Mouse (Mus musculus): ENCODE data around the gene Rmnd1. TPM values are rescaled to one million over a fixed set of nuclear protein-coding genes. Genes with fewer than 3 reads are reported as not detected.
"Not testable (repeated sequence)": the region's sequence is repeated elsewhere in the genome, so short reads cannot be mapped to it uniquely, and the experiment has no call there.

Rmnd1 gene
- 10 to 100 TPM; 33.1 to 44.9 TPM for total RNA-seq (2021)
- long read RNA-seq, experiment 1, transcript Rmnd1-201 (13 exons, 3,139 nt), result major isoform, 8 of 25 reads
- long read RNA-seq, experiment 1, partial matches to known transcripts, result 0 of 25 reads
- long read RNA-seq, experiment 1, other reads (novel, unspliced or antisense), result 16 of 25 reads
- long read RNA-seq, experiment 2, transcript Rmnd1-201 (13 exons, 3,139 nt), result major isoform, 17 of 32 reads
- long read RNA-seq, experiment 2, partial matches to known transcripts, result 0 of 32 reads
- long read RNA-seq, experiment 2, other reads (novel, unspliced or antisense), result 13 of 32 reads

GRCm38 (mm10) chr10:4432123-4432931 lies at the start of gene Rmnd1, which contains the start of gene Armt1:
Rmnd1 (minus strand) TSS chr10:4432388.
Armt1 (plus strand) TSS chr10:4432467.
- H3K27ac ChIP-seq, result peak within 1 kb of the TSS; percentile 98
- H3K4me3 ChIP-seq, result peak within 1 kb of the TSS; percentile 94
- no peak for TF ChIP-seq CTCF (conservative IDR thresholded peaks at IDR 0.05)
- DNase-seq (ENCODE audit: low spot score in 2 of 2), result peak; percentile 93 to 94

- H3K4me3 ChIP-seq, result no peak overlapping the region
- TF ChIP-seq CTCF (conservative IDR thresholded peaks at IDR 0.05), result no peak
- no peak for DNase-seq (ENCODE audit: low spot score in 2 of 2)
- H3K27ac ChIP-seq, result no peak overlapping the region
These were observed 49.5 kb upstream of the Rmnd1 start for GRCm38 (mm10) chr10:4481695-4482094.

DNA sequence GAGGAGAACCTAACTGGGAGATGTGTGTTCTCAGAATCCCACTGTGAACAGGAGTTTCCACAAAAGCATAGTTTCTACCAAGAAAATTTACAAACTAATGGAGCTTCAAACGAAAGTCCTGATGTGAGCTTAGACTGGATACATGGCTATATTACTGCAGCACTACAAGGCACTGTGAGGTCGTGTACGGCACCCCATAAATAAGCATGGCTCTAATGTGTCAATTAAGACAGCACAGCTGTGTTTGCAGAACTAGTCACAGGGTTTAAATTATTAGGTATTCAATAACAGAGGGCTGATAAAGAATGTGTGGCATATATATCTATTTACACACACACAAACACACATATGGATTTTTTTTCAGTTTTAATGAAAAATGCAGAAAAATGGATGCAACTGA lies 48.7 kb upstream of the Rmnd1 start:
- Histone ChIP-seq H3K27ac (no peak overlapping the region), H3K4me3 (no peak overlapping the region)
- TF ChIP-seq CTCF (conservative IDR thresholded peaks at IDR 0.05), result no peak
- DNase-seq (ENCODE audit: low spot score in 2 of 2), result no peak

- Histone ChIP-seq H3K27ac (no peak overlapping the region), H3K4me3 (no peak overlapping the region)
- TF ChIP-seq CTCF (conservative IDR thresholded peaks at IDR 0.05), result no peak
- no peak for DNase-seq (ENCODE audit: low spot score in 2 of 2)
These were observed 44.4 kb upstream of the Rmnd1 start for GRCm38 (mm10) chr10:4476604-4477003.

DNA sequence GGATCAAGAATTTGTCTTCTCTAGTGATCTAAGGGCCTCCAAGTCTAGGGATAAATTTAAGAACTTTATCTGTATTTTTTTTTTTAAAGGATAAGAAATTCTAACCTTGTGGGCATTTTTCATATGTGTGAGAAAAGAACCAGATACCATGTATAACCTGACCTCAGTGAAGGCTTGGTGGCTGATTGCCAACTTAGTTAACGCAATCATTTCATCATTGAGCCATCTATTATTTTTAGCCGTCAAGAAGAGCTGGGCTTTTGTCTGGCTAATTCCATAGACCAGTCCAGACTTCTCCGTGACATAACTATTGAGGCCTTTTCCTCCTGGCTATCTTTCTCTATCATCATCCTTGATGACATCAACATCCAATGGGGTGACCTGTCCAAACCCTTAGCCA lies 43.2 kb upstream of the Rmnd1 start:
- Histone ChIP-seq H3K4me3 (no peak overlapping the region), H3K27ac (no peak overlapping the region)
- DNase-seq (ENCODE audit: low spot score in 2 of 2), result no peak
- TF ChIP-seq CTCF (conservative IDR thresholded peaks at IDR 0.05), result no peak

DNA sequence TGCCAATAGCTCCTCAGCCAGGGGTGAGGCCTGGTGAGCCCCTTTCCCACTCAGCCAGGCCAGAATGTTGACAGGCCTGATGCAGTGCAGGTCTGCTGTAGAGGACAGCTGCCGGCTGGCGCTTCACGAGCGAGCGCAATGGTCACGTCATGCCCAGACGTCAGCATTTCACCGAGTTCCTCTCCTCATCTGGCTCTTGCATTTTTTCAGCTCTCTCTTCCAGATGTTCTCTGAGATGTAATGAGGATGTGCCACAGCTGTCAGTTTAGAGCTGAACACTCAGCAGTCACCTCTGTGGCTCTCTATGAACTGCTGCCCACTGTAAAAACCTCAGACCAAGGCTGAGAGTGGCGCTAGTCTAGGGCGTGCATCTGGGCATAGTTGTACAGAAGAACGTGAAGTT lies 41.4 kb upstream of the Rmnd1 start:
- TF ChIP-seq CTCF (conservative IDR thresholded peaks at IDR 0.05), result no peak
- no peak overlapping the region for H3K4me3 ChIP-seq
- DNase-seq (ENCODE audit: low spot score in 2 of 2), result no peak

DNA sequence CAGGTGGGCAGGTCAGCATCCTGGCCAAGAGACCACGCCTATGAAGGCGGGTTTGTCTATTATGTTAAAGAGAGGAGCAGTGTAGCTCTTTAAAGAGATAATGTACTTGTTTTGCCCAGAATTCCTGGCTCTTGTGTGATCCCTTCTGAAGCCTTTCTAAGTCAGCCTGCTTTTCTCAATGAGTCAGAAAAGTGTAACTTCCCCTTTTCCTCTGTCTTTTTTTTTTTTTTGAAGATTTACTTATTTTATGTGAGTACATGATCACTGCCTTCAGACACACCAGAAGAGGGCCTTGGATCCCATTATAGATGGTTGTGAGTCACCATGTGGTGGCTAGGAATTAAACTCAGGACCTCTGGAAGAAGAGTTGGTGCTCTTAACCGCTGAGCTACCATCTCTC lies 37.2 kb upstream of the Rmnd1 start:
- TF ChIP-seq CTCF (conservative IDR thresholded peaks at IDR 0.05), result no peak
- DNase-seq (ENCODE audit: low spot score in 2 of 2), result no peak
- no peak overlapping the region for H3K4me3 ChIP-seq
- no peak overlapping the region for H3K27ac ChIP-seq

More for the DNA sequence above, 41.4 kb upstream of the Rmnd1 start:
- no peak overlapping the region for H3K27ac ChIP-seq

DNA sequence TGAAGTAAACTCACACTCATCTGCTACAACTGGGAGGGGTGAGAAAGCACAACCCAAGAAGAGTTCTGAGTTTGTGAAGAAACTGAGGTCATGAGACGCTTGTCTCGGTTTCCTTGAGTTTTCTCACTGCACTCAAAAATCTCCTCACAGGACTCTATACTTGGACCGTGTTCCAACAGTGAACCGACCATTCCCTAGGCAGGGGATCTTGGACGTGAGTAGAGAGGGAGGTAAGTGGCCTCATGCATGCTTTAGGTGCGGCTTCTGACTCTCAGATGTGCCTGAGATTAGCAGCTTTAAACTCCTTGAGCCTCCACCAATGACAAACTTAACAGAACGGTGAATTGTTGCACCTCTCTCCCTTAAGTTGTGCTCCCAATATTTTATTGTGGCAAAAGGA lies 33.6 kb upstream of the Rmnd1 start:
- DNase-seq (ENCODE audit: low spot score in 2 of 2), result no peak
- Histone ChIP-seq H3K27ac (no peak overlapping the region), H3K4me3 (no peak overlapping the region)
- no peak for TF ChIP-seq CTCF (conservative IDR thresholded peaks at IDR 0.05)

GRCm38 (mm10) chr10:4460201-4460600 lies 28.0 kb upstream of the Rmnd1 start:
- DNase-seq (ENCODE audit: low spot score in 2 of 2), result no peak
- Histone ChIP-seq H3K27ac (no peak overlapping the region), H3K4me3 (no peak overlapping the region)
- no peak for TF ChIP-seq CTCF (conservative IDR thresholded peaks at IDR 0.05)

- no peak for DNase-seq (ENCODE audit: low spot score in 2 of 2)
- Histone ChIP-seq H3K4me3 (no peak overlapping the region), H3K27ac (no peak overlapping the region)
- no peak for TF ChIP-seq CTCF (conservative IDR thresholded peaks at IDR 0.05)
These were observed 24.2 kb upstream of the Rmnd1 start for GRCm38 (mm10) chr10:4456409-4456808.

DNA sequence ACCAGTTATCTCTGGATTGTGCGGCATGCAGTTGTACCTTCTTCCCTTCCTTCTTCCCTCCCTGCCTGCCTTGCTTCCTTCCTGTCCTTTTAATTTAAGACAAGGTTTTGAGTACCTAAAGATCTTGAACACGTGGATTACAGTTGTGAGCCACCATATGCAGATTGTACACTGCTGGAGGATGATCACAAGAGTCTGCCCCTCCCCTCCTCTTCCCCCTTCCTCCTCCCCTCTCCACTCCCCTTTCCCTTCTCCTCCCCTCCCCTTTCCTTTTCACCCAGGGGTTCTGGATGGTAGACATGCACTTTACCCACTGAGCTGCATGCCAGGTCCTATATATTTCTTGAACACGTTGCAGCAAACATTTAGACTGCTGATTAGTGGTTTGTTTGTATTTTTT lies 3.2 kb upstream of the Rmnd1 start:
- H3K4me3 ChIP-seq, result no peak overlapping the region
- no peak for DNase-seq (ENCODE audit: low spot score in 2 of 2)
- no peak overlapping the region for H3K27ac ChIP-seq
- TF ChIP-seq CTCF (conservative IDR thresholded peaks at IDR 0.05), result no peak

GRCm38 (mm10) chr10:4433871-4434270 lies 1.7 kb upstream of the Rmnd1 start:
- H3K4me3 ChIP-seq; H3K27ac ChIP-seq; DNase-seq (ENCODE audit: low spot score in 2 of 2): not testable (repeated sequence)

DNA sequence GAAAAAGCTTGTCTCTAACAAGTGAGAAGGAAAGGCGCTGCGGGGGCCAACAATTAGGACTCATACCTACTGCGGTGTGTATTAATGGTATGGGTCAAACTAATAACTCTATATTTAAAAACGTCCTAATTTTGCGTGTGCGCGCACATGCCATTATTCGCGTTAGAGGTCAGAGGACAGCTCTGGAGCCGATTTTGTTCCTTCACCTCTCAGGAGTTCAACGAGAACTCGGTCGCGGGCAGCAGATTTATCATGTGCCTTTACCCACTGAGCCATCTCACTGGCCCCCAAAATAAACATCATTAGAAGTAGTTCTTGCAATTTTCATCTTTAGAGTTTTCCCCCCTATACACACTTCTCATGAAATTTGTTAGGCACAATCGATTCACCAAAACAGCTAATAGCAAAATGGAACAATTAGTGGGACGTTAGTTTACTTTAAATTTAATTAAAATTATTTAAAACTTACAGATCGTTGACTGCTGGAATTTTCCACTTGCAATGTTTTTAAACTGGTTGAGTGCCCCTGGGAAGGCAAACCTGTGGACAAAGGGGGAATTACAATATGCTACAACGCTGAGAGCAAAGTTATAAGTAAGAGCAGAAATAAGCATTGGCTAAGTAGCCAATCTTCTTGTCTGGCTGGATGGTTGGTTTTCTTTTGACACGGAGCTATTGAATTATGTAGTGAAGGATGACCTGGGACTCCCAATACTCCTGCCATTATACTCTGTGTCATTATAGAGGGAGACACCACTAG lies 988 bp upstream of the Rmnd1 start:
- no peak for DNase-seq (ENCODE audit: low spot score in 2 of 2)
- Histone ChIP-seq H3K27ac (peak overlapping the region; percentile 92), H3K4me3 (peak overlapping the region; percentile 94)
- TF ChIP-seq CTCF (conservative IDR thresholded peaks at IDR 0.05), result peak; percentile 65

Data from layer of hippocampus, adult 2 months (tissue).